11 mouse cellular contexts compared by ENCODE assay signal in the genomic region with DNA sequence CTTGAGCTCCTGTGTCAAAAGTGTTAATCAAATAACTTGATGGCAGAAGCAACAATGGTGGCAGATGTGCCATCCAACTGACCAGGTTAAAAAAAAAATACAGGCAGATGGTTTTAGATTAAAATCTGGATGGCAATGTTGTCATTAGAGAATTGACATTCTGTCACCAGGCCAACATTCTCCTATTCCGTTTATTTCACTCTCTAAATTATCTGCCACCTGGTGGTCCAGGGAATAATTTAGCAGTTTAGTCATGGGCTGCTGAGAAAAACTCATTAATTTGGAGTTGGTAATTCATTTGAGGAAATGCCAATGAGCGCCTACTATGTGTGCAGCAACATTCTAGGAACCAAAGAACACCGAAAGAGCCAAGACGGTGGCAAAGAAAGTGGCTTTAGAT.
"Had no signal": no experiment of that assay in that cellular context is flagged by ENCODE, and none has a peak within 500 bp of the region (broad histone marks: within the 10 kb centered on the region; RNA-seq: fewer than 3 reads in every experiment).

No protein-coding gene starts in this region.

- H3K4me3 ChIP-seq: kidney, embryonic 15.5 days; limb, embryonic 13.5 days; midbrain, embryonic 12.5 days; neural tube, embryonic 13.5 days had no signal

- H3K36me3 ChIP-seq: kidney, embryonic 15.5 days; limb, embryonic 13.5 days; midbrain, embryonic 12.5 days; neural tube, embryonic 13.5 days had no signal

- H3K9ac ChIP-seq: kidney, embryonic 15.5 days; limb, embryonic 13.5 days; liver, embryonic 14.5 days; midbrain, embryonic 12.5 days; neural tube, embryonic 13.5 days had no signal

- H3K4me2 ChIP-seq: kidney, embryonic 15.5 days; limb, embryonic 13.5 days; midbrain, embryonic 12.5 days; neural tube, embryonic 13.5 days had no signal

- H3K4me1 ChIP-seq: kidney, embryonic 15.5 days; midbrain, embryonic 12.5 days; neural tube, embryonic 13.5 days had no signal

- H3K9me3 ChIP-seq: kidney, embryonic 15.5 days; limb, embryonic 13.5 days; midbrain, embryonic 12.5 days; neural tube, embryonic 13.5 days had no signal

- H3K27ac ChIP-seq: kidney, embryonic 15.5 days; limb, embryonic 13.5 days; liver, embryonic 14.5 days; midbrain, embryonic 12.5 days; neural tube, embryonic 13.5 days had no signal

- DNase-seq: kidney, adult 2 months; kidney, postnatal 14 days; layer of hippocampus, postnatal 36 days; lung, adult 18-20 months; right cerebral cortex, postnatal 25 days; thymus, postnatal 36 days had no signal

- H3K27me3 ChIP-seq: kidney, embryonic 15.5 days; limb, embryonic 13.5 days; midbrain, embryonic 12.5 days; neural tube, embryonic 13.5 days had no signal
